Mouse (Mus musculus) limb, embryonic 14.5 days (tissue): ENCODE measurements at regions not wholly inside any gene's neighbourhood (a gene's known extent, or its start where the extent isn't known, plus 50 kb on each side); places are given as distances from the start of the nearest gene placed in this dataset.
A peak's percentile ranks its signal among the peaks of the same experiment; 100 is the strongest.

Source experiments
- ATAC-seq: fragments of 200-750 bp; cut with Nextera tagmentation; 2 replicates; pipeline ENCODE4 v1.8.0; 2017; ENCODE audit warnings: low read depth, moderate number of reproducible peaks, moderate TSS enrichment; ENCODE audit not compliant: low FRiP score
- DNase-seq: peaks from one replicate; pipeline ENCODE4 v3.0.0-alpha.2; 2015; ENCODE audit warnings: low spot score
- H3K27ac ChIP-seq: fragments of 300-500 bp; sonication (generic); replicated peaks from 2 replicates; pipeline ENCODE4 v1.5.1; 2014; ENCODE audit warnings: low read depth, mild to moderate bottlenecking, low read length, moderate library complexity, mixed read lengths
- H3K27me3 ChIP-seq: fragments of 300-500 bp; sonication (generic); 2 replicates; pipeline ENCODE4 v1.6.1; 2014; ENCODE audit warnings: low read length, mixed read lengths; ENCODE audit not compliant: control insufficient read depth, insufficient read depth
- H3K36me3 ChIP-seq: fragments of 300-500 bp; sonication (generic); 2 replicates; pipeline ENCODE4 v1.6.1; 2014; ENCODE audit warnings: mild to moderate bottlenecking, low read length, moderate library complexity, mixed read lengths; ENCODE audit not compliant: control insufficient read depth, insufficient read depth
- H3K4me1 ChIP-seq: fragments of 300-500 bp; sonication (generic); 2 replicates; pipeline ENCODE4 v1.6.1; 2014; ENCODE audit warnings: antibody characterized with exemption, low read length, mixed read lengths; ENCODE audit not compliant: control insufficient read depth, insufficient read depth
- H3K4me2 ChIP-seq: fragments of 300-500 bp; sonication (generic); replicated peaks from 2 replicates; pipeline ENCODE4 v1.6.1; 2014; ENCODE audit warnings: low read depth, mild to moderate bottlenecking, low read length, moderate library complexity; ENCODE audit not compliant: severe bottlenecking
- H3K4me3 ChIP-seq: fragments of 300-500 bp; sonication (generic); replicated peaks from 2 replicates; pipeline ENCODE4 v1.5.1; 2014; ENCODE audit warnings: low read length
- H3K9ac ChIP-seq: fragments of 300-500 bp; sonication (generic); 2 replicates; pipeline ENCODE4 v1.6.1; 2014; ENCODE audit warnings: mild to moderate bottlenecking, low read depth, low read length, moderate library complexity; ENCODE audit not compliant: severe bottlenecking
- H3K9me3 ChIP-seq: fragments of 300-500 bp; sonication (generic); 2 replicates; pipeline ENCODE4 v1.6.1; 2016; ENCODE audit warnings: low read length; ENCODE audit not compliant: control insufficient read depth
- POLR2A ChIP-seq: fragments of 200-500 bp; IDR thresholded peaks from 2 replicates; pipeline ENCODE4 v1.8.0; 2012; ENCODE audit warnings: inconsistent platforms, mild to moderate bottlenecking, moderate library complexity, borderline replicate concordance; ENCODE audit not compliant: insufficient read depth, insufficient read length; ENCODE audit errors: extremely low read depth
- WGBS: fragments of 180-500 bp; shearing (Covaris S2); extraction: QIAGEN DNeasy Blood & Tissue Kit; methylation state at CpG from one replicate; pipeline ENCODE4 v1.1.7; 2014; 5-methylcytosine and 5-hydroxymethylcytosine counted together

DNA sequence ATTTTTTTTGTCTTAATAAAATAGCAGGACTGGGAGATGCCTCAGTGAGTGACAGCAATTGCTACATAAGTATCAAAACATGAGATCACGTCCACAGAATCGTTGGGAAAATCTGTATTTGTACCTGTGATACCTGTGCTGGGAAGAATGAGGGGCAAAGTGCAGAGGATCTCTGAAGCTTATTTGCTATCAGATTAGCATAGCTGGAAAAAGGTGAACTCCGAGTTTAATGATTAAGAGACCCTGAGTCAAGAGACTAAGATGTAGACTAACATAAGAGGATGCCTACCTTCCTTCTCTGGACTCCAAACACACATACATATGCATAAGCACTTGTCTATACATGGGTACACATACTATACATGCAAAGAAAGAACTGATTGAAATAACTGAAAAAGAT lies 710.1 kb downstream of the Plod2 start:
- H3K9ac ChIP-seq = no peak overlapping the region
- no peaks in the 10 kb centered on the region for H3K4me1 ChIP-seq
- no peak for TF ChIP-seq POLR2A
- ATAC-seq = no peak
- DNase-seq = no peak
- 85% methylated on average over 3 of the region's 3 CpGs for WGBS
- H3K9me3 ChIP-seq = no peaks in the 10 kb centered on the region
- H3K36me3 ChIP-seq = no peaks in the 10 kb centered on the region
- H3K4me3 ChIP-seq = no peak overlapping the region
- no peak overlapping the region for H3K27ac ChIP-seq
- no peak overlapping the region for H3K4me2 ChIP-seq
- no peaks in the 10 kb centered on the region for H3K27me3 ChIP-seq

DNA sequence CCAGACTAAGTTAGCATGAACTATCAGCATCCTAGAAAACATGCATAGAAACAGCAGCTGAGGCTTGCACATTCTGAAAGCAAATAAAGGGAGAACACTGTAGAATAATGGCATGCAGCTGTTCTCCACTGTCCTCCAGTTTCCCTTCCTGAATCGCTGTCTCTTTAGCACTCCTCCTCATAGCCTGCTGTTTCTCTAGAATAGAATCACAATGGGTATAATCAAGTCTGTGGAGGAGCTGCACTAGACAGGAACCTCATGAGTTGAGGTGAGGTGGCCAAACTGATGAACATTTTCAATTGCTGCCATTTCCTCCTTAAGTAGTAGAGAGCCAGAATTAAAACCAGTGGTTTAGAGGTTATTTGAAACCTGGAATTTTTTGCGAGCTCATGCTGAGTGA lies 755.3 kb downstream of the Plod2 start:
- ATAC-seq (no peak), DNase-seq (no peak)
- Histone ChIP-seq H3K9ac (no peak overlapping the region), H3K4me1 (no peaks in the 10 kb centered on the region), H3K27me3 (no peaks in the 10 kb centered on the region), H3K4me3 (no peak overlapping the region), H3K36me3 (no peaks in the 10 kb centered on the region), H3K27ac (no peak overlapping the region), H3K9me3 (no peaks in the 10 kb centered on the region), H3K4me2 (no peak overlapping the region)
- no peak for TF ChIP-seq POLR2A
- 56% methylated on average over 2 of the region's 2 CpGs for WGBS

DNA sequence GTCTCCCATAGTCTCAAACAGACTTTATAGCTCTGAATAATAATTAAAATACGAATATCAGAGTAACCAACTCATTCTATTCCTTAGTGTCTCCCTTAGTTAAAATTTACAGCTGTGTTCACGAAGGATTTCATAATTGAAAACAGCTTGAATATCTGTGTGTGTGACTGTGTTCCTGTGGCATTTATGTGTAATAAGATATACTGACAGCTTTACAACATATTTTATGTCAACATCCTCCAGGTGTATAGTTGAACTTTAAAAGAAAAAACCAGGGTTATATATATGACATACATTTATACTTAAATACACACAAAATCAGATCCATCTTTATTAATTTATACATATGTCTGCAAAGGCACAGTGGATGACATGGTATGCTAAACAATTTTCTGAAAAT lies 764.7 kb downstream of the Plod2 start:
- Histone ChIP-seq H3K9ac (no peak overlapping the region), H3K36me3 (no peaks in the 10 kb centered on the region), H3K9me3 (no peaks in the 10 kb centered on the region), H3K27me3 (no peaks in the 10 kb centered on the region), H3K27ac (no peak overlapping the region), H3K4me3 (no peak overlapping the region), H3K4me2 (no peak overlapping the region), H3K4me1 (no peaks in the 10 kb centered on the region)
- ATAC-seq (peak; percentile 65; the same call in 1 of the 2 replicates), DNase-seq (no peak)
- no peak for TF ChIP-seq POLR2A
- 10% methylated on average over 2 of the region's 2 CpGs for WGBS

DNA sequence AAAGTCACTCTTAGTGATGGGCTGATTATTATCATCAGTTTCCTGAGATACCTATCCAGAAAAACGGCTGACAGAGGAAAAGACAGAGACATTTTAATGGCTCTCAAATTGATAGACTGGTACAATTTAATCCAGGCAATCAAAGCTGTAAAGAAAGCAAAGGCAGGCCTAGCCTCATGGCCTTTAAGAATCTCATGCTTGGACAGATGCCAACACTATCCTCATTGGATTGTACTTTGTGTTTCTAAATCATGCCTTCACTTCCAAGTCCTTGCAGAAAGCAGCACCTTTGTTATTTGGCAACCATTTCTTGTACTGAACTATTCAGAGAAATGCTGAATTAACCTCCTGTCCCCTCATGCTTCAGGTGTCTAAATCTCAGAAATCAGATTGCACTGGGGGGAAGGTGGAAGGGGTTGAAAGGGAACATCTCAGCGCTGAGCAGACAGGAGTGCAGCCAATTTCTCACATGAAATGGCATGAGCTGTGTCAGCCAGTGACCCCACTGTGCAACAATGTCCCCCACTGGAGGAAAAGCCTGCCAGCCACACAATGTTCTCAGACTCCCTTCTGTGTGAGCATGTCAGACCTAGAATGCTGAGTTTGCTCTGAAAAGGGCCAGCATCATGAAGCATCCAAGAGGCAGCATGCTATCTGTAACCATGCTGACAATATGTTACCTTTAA lies 787.1 kb downstream of the Plod2 start:
- peak; percentile 34 for DNase-seq

More for the DNA sequence above, 787.1 kb downstream of the Plod2 start:
- no peaks in the 10 kb centered on the region for H3K4me1 ChIP-seq
- no peaks in the 10 kb centered on the region for H3K9me3 ChIP-seq
- H3K4me3 ChIP-seq = no peak overlapping the region
- no peaks in the 10 kb centered on the region for H3K27me3 ChIP-seq
- H3K4me2 ChIP-seq = no peak overlapping the region
- no peak for TF ChIP-seq POLR2A
- no peaks in the 10 kb centered on the region for H3K36me3 ChIP-seq
- no peak overlapping the region for H3K9ac ChIP-seq
- no peak for ATAC-seq
- WGBS = 42% methylated on average over 2 of the region's 2 CpGs
- no peak overlapping the region for H3K27ac ChIP-seq
